Mouse (Mus musculus) gastrocnemius, adult 2 months (tissue): ENCODE results near the gene Chmp2b. TPM values are rescaled to one million over a fixed set of nuclear protein-coding genes. Genes with fewer than 3 reads are reported as not detected.
A peak's percentile ranks its signal among the peaks of the same experiment; 100 is the strongest.

Experiments used
- DNase-seq: peaks from one replicate; pipeline ENCODE4 v3.0.0; 2022
- H3K27ac ChIP-seq: fragments of 200-600 bp; 2 replicates; pipeline ENCODE4 v1.8.1; 2022; ENCODE audit warnings: mild to moderate bottlenecking
- H3K4me3 ChIP-seq: fragments of 200-600 bp; 2 replicates; pipeline ENCODE4 v1.8.1; 2022; ENCODE audit warnings: mild to moderate bottlenecking, moderate library complexity
- CTCF ChIP-seq: fragments of 200-600 bp; IDR thresholded peaks from 2 replicates; pipeline ENCODE4 v1.8.1; 2022; ENCODE audit warnings: antibody characterized with exemption, mild to moderate bottlenecking, moderate library complexity
- intact Hi-C: fragments of 180-260 bp; cut with DNase I; formaldehyde crosslinking; loops from one replicate; pipeline ENCODE4 v1.15.1; 2025
- long read RNA-seq, 2 experiments: library from polyadenylated mRNA; stranded (forward); transcript quantifications; one replicate each; pipeline ENCODE4 v2.0.0; 2021
- total RNA-seq, 2 experiments: library from RNA; stranded (reverse); gene quantifications; 2 replicates each; pipeline ENCODE4 v1.2.3; 2021

The Chmp2b gene
- total RNA-seq = 10 to 100 TPM; 30.4 to 35.5 TPM
- long read RNA-seq, experiment 1, transcript Chmp2b-201 (6 exons, 1,872 nt) = major isoform, 35 of 38 reads
- long read RNA-seq, experiment 1, partial matches to known transcripts = 1 of 38 reads
- long read RNA-seq, experiment 1, other reads (novel, unspliced or antisense) = 2 of 38 reads
- long read RNA-seq, experiment 2, transcript Chmp2b-201 (6 exons, 1,872 nt) = major isoform, 35 of 35 reads
- long read RNA-seq, experiment 2, partial matches to known transcripts = 0 of 35 reads
- long read RNA-seq, experiment 2, other reads (novel, unspliced or antisense) = 0 of 35 reads

DNA sequence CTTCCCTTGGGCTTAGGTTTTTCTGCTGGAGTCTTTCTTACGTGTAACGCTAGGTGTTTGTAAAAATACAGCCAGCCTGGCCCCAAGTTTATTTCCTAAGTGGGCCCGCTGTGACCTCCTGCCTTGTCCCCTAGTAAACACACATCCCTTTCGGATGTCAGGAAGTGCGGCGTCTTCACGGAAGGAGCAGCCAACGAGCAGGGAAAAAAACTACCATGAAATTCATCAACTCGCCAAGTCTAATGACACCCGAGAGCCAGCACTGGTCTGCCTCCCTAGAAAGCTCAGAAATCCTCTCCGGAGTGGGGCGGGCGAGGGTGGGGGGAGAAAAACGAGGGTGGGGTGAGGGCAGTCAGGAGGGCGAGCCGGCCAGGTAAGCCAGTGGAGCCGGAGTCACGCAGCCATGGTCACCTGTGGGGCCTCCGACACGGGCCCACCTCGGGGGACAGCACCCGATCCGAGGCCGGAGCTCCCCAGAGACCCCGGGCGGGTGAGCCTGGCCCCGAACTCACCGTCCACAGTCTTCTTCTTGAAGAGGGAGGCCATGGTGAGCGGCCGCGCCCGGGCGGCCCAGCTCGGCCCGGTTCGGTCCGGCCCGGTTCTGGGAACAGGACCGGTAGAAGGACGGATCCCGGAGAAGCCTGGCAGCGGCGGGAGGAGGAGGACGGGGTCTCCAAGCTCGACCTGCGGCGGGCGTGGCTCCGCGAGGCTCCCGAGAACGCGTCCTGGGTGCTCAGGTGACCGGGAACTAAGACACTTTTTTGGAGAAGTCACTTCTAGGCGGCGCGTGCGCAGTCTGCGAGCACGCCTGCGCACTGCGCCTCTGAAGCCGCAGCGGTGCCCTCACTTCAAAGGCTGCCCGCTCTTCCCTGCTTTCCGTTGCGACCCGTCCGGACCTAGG lies at the start of gene Chmp2b:
Gene Chmp2b, minus strand, starts transcription at position 764 of the 901 bp plus-strand sequence.
- peak; percentile 86 for DNase-seq
- intact Hi-C loops = no loop called here
- Histone ChIP-seq H3K27ac (peak within 1 kb of the TSS; percentile 85), H3K4me3 (peak within 1 kb of the TSS; percentile 80)
- no peak for TF ChIP-seq CTCF

GRCm38 (mm10) chr16:65611678-65612077 lies 49.2 kb upstream of the Chmp2b start:
- intact Hi-C loops = no loop called here
- no peak for DNase-seq
- Histone ChIP-seq H3K27ac (no peak overlapping the region), H3K4me3 (no peak overlapping the region)
- no peak for TF ChIP-seq CTCF

GRCm38 (mm10) chr16:65600798-65601197 lies 38.3 kb upstream of the Chmp2b start:
- H3K27ac ChIP-seq = no peak overlapping the region
- no peak overlapping the region for H3K4me3 ChIP-seq
- DNase-seq = no peak
- intact Hi-C loops = no loop called here
- TF ChIP-seq CTCF = no peak

- no peak overlapping the region for H3K4me3 ChIP-seq
- intact Hi-C loops = no loop called here
- DNase-seq = no peak
- no peak for TF ChIP-seq CTCF
- H3K27ac ChIP-seq = no peak overlapping the region
Measured at GRCm38 (mm10) chr16:65586111-65586865, 23.8 kb upstream of the Chmp2b start.

GRCm38 (mm10) chr16:65585699-65586098 lies 23.2 kb upstream of the Chmp2b start:
- Histone ChIP-seq H3K27ac (no peak overlapping the region), H3K4me3 (no peak overlapping the region)
- intact Hi-C loops = no loop called here
- no peak for TF ChIP-seq CTCF
- no peak for DNase-seq

GRCm38 (mm10) chr16:65577298-65578029 lies 14.9 kb upstream of the Chmp2b start:
- Histone ChIP-seq H3K27ac (no peak overlapping the region), H3K4me3 (no peak overlapping the region)
- TF ChIP-seq CTCF = no peak
- intact Hi-C loops = no loop called here
- DNase-seq = no peak

DNA sequence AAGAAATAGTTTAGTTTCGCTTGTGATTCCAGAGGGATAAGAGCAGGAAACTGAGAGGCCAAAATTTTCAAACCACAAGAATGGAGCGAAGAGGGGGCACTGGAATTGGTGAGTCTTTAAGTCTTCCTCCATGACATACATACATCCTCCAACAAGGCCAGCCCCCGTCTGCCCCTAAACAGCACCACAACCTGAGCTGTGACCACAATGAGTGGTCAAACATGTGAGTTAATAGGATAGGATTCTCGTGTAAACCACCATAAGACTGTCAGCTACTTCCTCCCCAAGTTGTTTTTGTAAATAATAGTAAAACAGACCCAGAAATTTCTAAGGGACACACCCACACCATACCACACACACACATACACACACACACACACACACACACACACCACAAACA lies 6.3 kb upstream of the Chmp2b start:
- intact Hi-C loops = no loop called here
- no peak for DNase-seq
- H3K4me3 ChIP-seq = no peak overlapping the region
- no peak overlapping the region for H3K27ac ChIP-seq
- no peak for TF ChIP-seq CTCF

DNA sequence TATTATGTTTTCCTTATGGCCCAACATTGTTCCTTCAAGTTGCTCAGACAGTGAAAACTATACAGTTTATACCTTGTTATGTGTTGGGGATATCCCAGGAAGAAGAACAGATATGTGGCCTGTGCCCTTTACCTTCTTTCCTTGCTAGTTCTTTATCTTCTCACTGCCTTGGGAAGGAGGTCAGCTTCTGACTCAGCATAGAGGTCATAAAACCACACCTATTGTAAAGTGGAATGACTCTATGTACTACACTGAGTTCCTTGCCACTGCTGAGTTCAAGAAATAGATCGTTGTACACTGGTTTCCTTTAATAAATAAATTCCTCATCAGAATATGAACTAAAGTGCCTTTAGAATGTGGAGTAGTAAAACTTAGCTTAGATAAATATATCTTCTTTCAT lies 2.4 kb upstream of the Chmp2b start:
- H3K27ac ChIP-seq = no peak overlapping the region
- no peak for TF ChIP-seq CTCF
- intact Hi-C loops = no loop called here
- no peak for DNase-seq
- no peak overlapping the region for H3K4me3 ChIP-seq

DNA sequence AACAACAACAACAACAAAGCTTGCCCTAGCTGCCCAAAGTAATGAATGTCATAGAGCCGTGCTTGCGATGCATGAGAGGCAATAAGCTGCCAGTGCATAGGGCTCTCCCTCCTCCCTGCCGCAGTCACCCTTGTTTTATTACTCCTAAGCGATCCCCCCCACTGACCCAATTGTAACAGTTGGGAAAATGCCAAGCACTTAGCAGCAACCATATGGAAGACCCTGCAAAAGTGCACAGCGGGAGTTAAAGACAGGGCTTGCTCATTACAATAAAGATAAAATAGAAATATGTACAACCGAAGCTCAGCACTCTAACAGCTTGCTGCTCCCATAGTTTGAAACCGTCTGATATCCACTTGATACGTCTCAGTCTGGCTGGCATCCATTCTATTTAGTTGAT lies 1.8 kb upstream of the Chmp2b start:
- intact Hi-C loops = no loop called here
- Histone ChIP-seq H3K4me3 (no peak overlapping the region), H3K27ac (no peak overlapping the region)
- DNase-seq = no peak
- TF ChIP-seq CTCF = no peak

DNA sequence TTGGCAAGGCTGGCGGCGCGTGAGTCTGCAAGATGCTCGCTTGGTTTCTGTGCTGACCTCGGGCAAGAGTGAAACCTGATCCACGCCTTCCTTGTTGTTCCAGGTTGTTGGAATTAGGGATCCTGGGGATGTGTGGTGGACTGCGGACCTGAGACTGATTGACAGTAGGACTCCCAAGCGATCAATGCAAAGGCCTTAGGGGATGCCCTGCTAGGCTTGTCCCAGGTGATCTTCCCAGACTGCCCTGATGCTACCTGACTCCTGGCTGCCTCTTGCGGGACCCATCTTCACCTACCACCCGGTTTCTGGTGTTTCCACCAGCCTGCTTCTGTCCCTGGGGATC lies 309 bp upstream of the Chmp2b start:
- no peak for DNase-seq
- peak overlapping the region; percentile 85 for H3K27ac ChIP-seq
- intact Hi-C loops = no loop called here
- peak overlapping the region; percentile 80 for H3K4me3 ChIP-seq
- TF ChIP-seq CTCF = no peak

GRCm38 (mm10) chr16:65560996-65561962 lies 1.2 kb downstream of the Chmp2b start:
- no peak for TF ChIP-seq CTCF
- H3K4me3 ChIP-seq = peak overlapping the region; percentile 80
- no peak for DNase-seq
- intact Hi-C loops = no loop called here
- peak overlapping the region; percentile 85 for H3K27ac ChIP-seq
